Comparison of ENCODE assay signal across 7 mouse cellular contexts in genomic region chr8:84743054-84743415, GRCm38 (mm10). TPM values are rescaled to one million over a fixed set of nuclear protein-coding genes. Genes with fewer than 3 reads are reported as not detected.
A peak's percentile ranks its signal among the peaks of the same experiment; 100 is the strongest.
DNase-seq lines count a peak whose midpoint lies in the region; ATAC-seq and TF ChIP-seq lines count a peak whose summit lies in the region.

No protein-coding gene starts in this region.

- peak overlapping the region; percentile 31; the same call in 1 of the 2 replicates for H3K27ac ChIP-seq in neural tube, embryonic 11.5 days (ENCODE audit: low read depth, low read length)
- H3K27ac ChIP-seq in heart, embryonic 11.5 days (ENCODE audit: low read depth, low read length) = peak overlapping the region; percentile 84
- H3K27ac ChIP-seq in limb, embryonic 14.5 days (replicated peaks; ENCODE audit: low read depth, low read length) = peak overlapping the region; percentile 99

- H3K9ac ChIP-seq in neural tube, embryonic 11.5 days (ENCODE audit: low read length) = no peak overlapping the region; the same call in 1 of the 2 replicates
- H3K9ac ChIP-seq in heart, embryonic 11.5 days (ENCODE audit: low read depth, low read length) = peak overlapping the region; percentile 58
- H3K9ac ChIP-seq in limb, embryonic 14.5 days (ENCODE audit: low read depth, low read length, severe bottlenecking) = peak overlapping the region; percentile 53; the same call in 1 of the 2 replicates

- H3K36me3 ChIP-seq in neural tube, embryonic 11.5 days (ENCODE audit: control insufficient read depth, insufficient read depth, low read length) = no peaks in the 10 kb centered on the region
- H3K36me3 ChIP-seq in heart, embryonic 11.5 days (ENCODE audit: control insufficient read depth, insufficient read depth, low read length) = no peaks in the 10 kb centered on the region
- peaks cover 12% of the 10 kb centered on the region for H3K36me3 ChIP-seq in limb, embryonic 14.5 days (ENCODE audit: control insufficient read depth, insufficient read depth, low read length)

- ATAC-seq in neural tube, embryonic 11.5 days (ENCODE audit: insufficient read depth, low FRiP score, low TSS enrichment) = 0 out of 2 replicates have a peak, but pooled peaks have one; percentile 10
- ATAC-seq in heart, embryonic 11.5 days (replicated peaks; ENCODE audit: insufficient number of reproducible peaks, low FRiP score, low TSS enrichment) = peak; percentile 7; the same call in 1 of the 2 replicates
- ATAC-seq in limb, embryonic 14.5 days (ENCODE audit: low FRiP score, low read depth) = peak; percentile 21

- TF ChIP-seq POLR2A in limb, embryonic 14.5 days (IDR thresholded peaks at IDR 0.05; ENCODE audit: borderline replicate concordance, extremely low read depth, insufficient read depth, insufficient read length) = no peak

- peaks cover 39% of the 10 kb centered on the region for H3K4me1 ChIP-seq in neural tube, embryonic 11.5 days (ENCODE audit: control insufficient read depth, insufficient read depth, low read length)
- peaks cover 67% of the 10 kb centered on the region for H3K4me1 ChIP-seq in heart, embryonic 11.5 days (ENCODE audit: control insufficient read depth, insufficient read depth, low read length)
- peaks cover 96% of the 10 kb centered on the region for H3K4me1 ChIP-seq in limb, embryonic 14.5 days (ENCODE audit: control insufficient read depth, insufficient read depth, low read length)

- H3K4me2 ChIP-seq in neural tube, embryonic 11.5 days (ENCODE audit: low read depth) = peak overlapping the region; percentile 25
- peak overlapping the region; percentile 61 for H3K4me2 ChIP-seq in heart, embryonic 11.5 days
- peak overlapping the region; percentile 45 for H3K4me2 ChIP-seq in limb, embryonic 14.5 days (replicated peaks; ENCODE audit: low read depth, low read length, severe bottlenecking)

- no peak overlapping the region for H3K4me3 ChIP-seq in neural tube, embryonic 11.5 days (ENCODE audit: low read depth, low read length)
- H3K4me3 ChIP-seq in heart, embryonic 11.5 days (ENCODE audit: low read depth, low read length) = peak overlapping the region; percentile 28
- H3K4me3 ChIP-seq in limb, embryonic 14.5 days (replicated peaks; ENCODE audit: low read length) = peak overlapping the region; percentile 17

- no peak for DNase-seq in neural tube, embryonic 11.5 days (ENCODE audit: low spot score)
- DNase-seq in neural tube, embryonic 10.5 days (ENCODE audit: extremely low spot score, low spot score) = no peak
- DNase-seq in limb, embryonic 14.5 days (ENCODE audit: low spot score) = peak; percentile 84
- no peak for DNase-seq in spleen, adult 12 weeks (ENCODE audit: low spot score)
- DNase-seq in retina, embryonic 14.5 days (ENCODE audit: low spot score) = no peak
- no peak for DNase-seq in cerebellum, adult 9-10 months

- no peaks in the 10 kb centered on the region for H3K9me3 ChIP-seq in neural tube, embryonic 11.5 days (ENCODE audit: control insufficient read depth, low read length)
- no peaks in the 10 kb centered on the region for H3K9me3 ChIP-seq in heart, embryonic 11.5 days (replicated peaks; ENCODE audit: control insufficient read depth, low read length)
- no peaks in the 10 kb centered on the region for H3K9me3 ChIP-seq in limb, embryonic 14.5 days (ENCODE audit: control insufficient read depth, low read length)

- peaks cover 97% of the 10 kb centered on the region for H3K27me3 ChIP-seq in neural tube, embryonic 11.5 days (ENCODE audit: control insufficient read depth, insufficient read depth, low read length)
- peaks cover 40% of the 10 kb centered on the region for H3K27me3 ChIP-seq in heart, embryonic 11.5 days (ENCODE audit: control insufficient read depth, insufficient read depth, low read length)
- H3K27me3 ChIP-seq in limb, embryonic 14.5 days (ENCODE audit: control insufficient read depth, insufficient read depth, low read length) = no peaks in the 10 kb centered on the region

- 2% methylated on average over 10 of the region's 10 CpGs for WGBS in neural tube, embryonic 11.5 days
- 6% methylated on average over 10 of the region's 10 CpGs for WGBS in heart, embryonic 11.5 days (ENCODE audit: insufficient replicate concordance)
- 3% methylated on average over 10 of the region's 10 CpGs for WGBS in limb, embryonic 14.5 days

RNA-seq across cellular contexts. Expression of gene G430095P16Rik, which starts 20.2 kb away (rescaled TPM):
- polyA plus RNA-seq in neural tube, embryonic 11.5 days (2014; fragmentation: Nextera tagmentation; extraction: Ambion mirVana) = 0.84 and 1.8 TPM in 2 replicates
- polyA plus RNA-seq in heart, embryonic 11.5 days (2014; fragmentation: Nextera tagmentation; extraction: Ambion mirVana) = 3.4 and 5.4 TPM in 2 replicates
- 4.3 and 4.8 TPM in 2 replicates for polyA plus RNA-seq in limb, embryonic 14.5 days (2012; rRNA removed)
- polyA plus RNA-seq in limb, embryonic 14.5 days (2014; fragmentation: Nextera tagmentation; extraction: Ambion mirVana) = 5.7 and 6.0 TPM in 2 replicates

RNA-seq across cellular contexts. Expression of gene Lyl1, which starts 41.8 kb away (rescaled TPM):
- 4.6 and 5.3 TPM in 2 replicates for polyA plus RNA-seq in neural tube, embryonic 11.5 days (2014; fragmentation: Nextera tagmentation; extraction: Ambion mirVana)
- 19.5 and 22.9 TPM in 2 replicates for polyA plus RNA-seq in heart, embryonic 11.5 days (2014; fragmentation: Nextera tagmentation; extraction: Ambion mirVana)
- polyA plus RNA-seq in limb, embryonic 14.5 days (2012; rRNA removed) = 7.1 and 7.6 TPM in 2 replicates
- polyA plus RNA-seq in limb, embryonic 14.5 days (2014; fragmentation: Nextera tagmentation; extraction: Ambion mirVana) = 5.6 and 6.2 TPM in 2 replicates

RNA-seq across cellular contexts. Expression of gene Nacc1, which starts 55.4 kb away (rescaled TPM):
- 26.2 and 27.0 TPM in 2 replicates for polyA plus RNA-seq in neural tube, embryonic 11.5 days (2014; fragmentation: Nextera tagmentation; extraction: Ambion mirVana)
- polyA plus RNA-seq in heart, embryonic 11.5 days (2014; fragmentation: Nextera tagmentation; extraction: Ambion mirVana) = 19.1 and 19.6 TPM in 2 replicates
- polyA plus RNA-seq in limb, embryonic 14.5 days (2012; rRNA removed) = 68.8 and 86.2 TPM in 2 replicates
- polyA plus RNA-seq in limb, embryonic 14.5 days (2014; fragmentation: Nextera tagmentation; extraction: Ambion mirVana) = 18.5 and 19.8 TPM in 2 replicates

RNA-seq across cellular contexts. Expression of gene Trmt1, which starts 56.9 kb away (rescaled TPM):
- 60.4 and 60.6 TPM in 2 replicates for polyA plus RNA-seq in neural tube, embryonic 11.5 days (2014; fragmentation: Nextera tagmentation; extraction: Ambion mirVana)
- polyA plus RNA-seq in heart, embryonic 11.5 days (2014; fragmentation: Nextera tagmentation; extraction: Ambion mirVana) = 49.7 and 51.6 TPM in 2 replicates
- 144 and 158 TPM in 2 replicates for polyA plus RNA-seq in limb, embryonic 14.5 days (2012; rRNA removed)
- 71.0 and 71.7 TPM in 2 replicates for polyA plus RNA-seq in limb, embryonic 14.5 days (2014; fragmentation: Nextera tagmentation; extraction: Ambion mirVana)

RNA-seq across cellular contexts. Expression of gene Nfix, which starts 57.1 kb away (rescaled TPM):
- polyA plus RNA-seq in neural tube, embryonic 11.5 days (2014; fragmentation: Nextera tagmentation; extraction: Ambion mirVana) = 3.1 and 3.7 TPM in 2 replicates
- 6.1 and 7.6 TPM in 2 replicates for polyA plus RNA-seq in heart, embryonic 11.5 days (2014; fragmentation: Nextera tagmentation; extraction: Ambion mirVana)
- 81.2 and 97.7 TPM in 2 replicates for polyA plus RNA-seq in limb, embryonic 14.5 days (2012; rRNA removed)
- polyA plus RNA-seq in limb, embryonic 14.5 days (2014; fragmentation: Nextera tagmentation; extraction: Ambion mirVana) = 100 and 108 TPM in 2 replicates

Comparison
In these comparisons a context has a peak if more than half of its experiments do, and no peak if none do; other contexts are left out.
1. H3K27ac ChIP-seq: peak in every context shown above with its lines; median percentile 99 in limb, embryonic 14.5 days; 84 in heart, embryonic 11.5 days; 31 in neural tube, embryonic 11.5 days.